Mouse (Mus musculus) effector memory CD4-positive, alpha-beta T cell, adult 5 months (primary cell): ENCODE results near the gene Elavl2. TPM values are rescaled to one million over a fixed set of nuclear protein-coding genes. Genes with fewer than 3 reads are reported as not detected.

Source experiments
- polyA plus RNA-seq: library from polyadenylated mRNA; unstranded; fragments of 100-300 nt; shearing (Covaris generic); gene quantifications from one replicate; pipeline ENCODE4 v1.2.1, GENCODE M21; 2017

Gene Elavl2
- polyA plus RNA-seq: 0.11 TPM

DNA sequence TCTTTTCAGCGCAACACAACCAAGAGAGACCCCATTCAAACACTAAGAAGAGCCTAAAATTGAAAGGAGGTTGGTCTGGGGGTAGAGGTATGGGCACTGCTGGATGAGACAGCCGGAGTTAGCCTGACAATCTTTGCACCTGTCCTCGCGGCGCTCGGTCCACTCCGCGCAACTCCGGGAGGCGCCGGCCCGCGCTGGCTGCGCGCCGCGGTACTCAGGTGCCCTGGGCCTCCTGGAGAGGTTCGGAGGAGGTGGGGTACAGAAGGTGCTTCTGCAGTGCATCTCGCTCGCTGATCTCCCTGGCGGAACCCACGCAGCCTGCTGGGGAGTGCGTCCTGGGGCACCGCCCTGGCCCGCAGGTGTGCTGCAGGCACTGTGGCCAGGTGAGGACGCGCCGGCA is at the start of gene Elavl2:
Elavl2 (minus strand) TSS at position 363 of the 400 bp plus-strand sequence.

